Mouse (Mus musculus) neural tube, embryonic 14.5 days (tissue): ENCODE results near the gene Pwwp2b. TPM values are rescaled to one million over a fixed set of nuclear protein-coding genes. Genes with fewer than 3 reads are reported as not detected.

ENCODE experiments used
- ATAC-seq: fragments of 200-750 bp; cut with Nextera tagmentation; 2 replicates; pipeline ENCODE4 v1.8.0; 2017; ENCODE audit warnings: low read depth, mild to moderate bottlenecking, moderate TSS enrichment, moderate library complexity
- H3K27ac ChIP-seq: fragments of 300-500 bp; sonication (generic); 2 replicates; pipeline ENCODE4 v1.5.1; 2014; ENCODE audit warnings: low read depth, mild to moderate bottlenecking, control low read depth, low read length, moderate library complexity, mixed read lengths
- H3K27me3 ChIP-seq: fragments of 300-500 bp; sonication (generic); 2 replicates; pipeline ENCODE4 v1.6.1; 2014; ENCODE audit warnings: low read length; ENCODE audit not compliant: control insufficient read depth, insufficient read depth
- H3K36me3 ChIP-seq: fragments of 300-500 bp; sonication (generic); 2 replicates; pipeline ENCODE4 v1.6.1; 2014; ENCODE audit warnings: low read length, mixed read lengths; ENCODE audit not compliant: control insufficient read depth, insufficient read depth
- H3K4me1 ChIP-seq: fragments of 300-500 bp; sonication (generic); 2 replicates; pipeline ENCODE4 v1.6.1; 2014; ENCODE audit warnings: low read length; ENCODE audit not compliant: control insufficient read depth, insufficient read depth
- H3K4me2 ChIP-seq: fragments of 300-500 bp; sonication (generic); 2 replicates; pipeline ENCODE4 v1.6.1; 2014; ENCODE audit warnings: mild to moderate bottlenecking, low read depth, low read length, control low read depth
- H3K4me3 ChIP-seq: fragments of 300-500 bp; sonication (generic); 2 replicates; pipeline ENCODE4 v1.5.1; 2014; ENCODE audit warnings: low read depth, low read length, control low read depth, mixed read lengths
- H3K9ac ChIP-seq: fragments of 300-500 bp; sonication (generic); replicated peaks from 2 replicates; pipeline ENCODE4 v1.6.1; 2014; ENCODE audit warnings: low read depth, mild to moderate bottlenecking, control low read depth, low read length, mixed read lengths
- H3K9me3 ChIP-seq: fragments of 300-500 bp; sonication (generic); 2 replicates; pipeline ENCODE4 v1.6.1; 2016; ENCODE audit warnings: low read length; ENCODE audit not compliant: control insufficient read depth
- WGBS: fragments of 180-500 bp; shearing (Covaris S2); extraction: QIAGEN DNeasy Blood & Tissue Kit; methylation state at CpG from one replicate; pipeline ENCODE4 v1.1.7; 2014; 5-methylcytosine and 5-hydroxymethylcytosine counted together
- polyA plus RNA-seq: library from polyadenylated mRNA; unstranded; fragments of >200 nt; fragmentation: Nextera tagmentation; extraction: Ambion mirVana; gene quantifications from 2 replicates; pipeline ENCODE4 v1.2.1, GENCODE M21; 2014

The Pwwp2b gene
- polyA plus RNA-seq, 1 experiment from 2014 or later: 6.4 TPM

GRCm38 (mm10) chr7:139214160-139214559 lies 34.1 kb upstream of the Pwwp2b start:
- Histone ChIP-seq H3K27me3 (no peaks in the 10 kb centered on the region), H3K9ac (no peak overlapping the region), H3K4me3 (no peak overlapping the region), H3K4me1 (peaks cover 4% of the 10 kb centered on the region; the same call in 1 of the 2 replicates), H3K27ac (no peak overlapping the region), H3K9me3 (no peaks in the 10 kb centered on the region), H3K36me3 (no peaks in the 10 kb centered on the region), H3K4me2 (no peak overlapping the region)
- no peak for ATAC-seq
- WGBS: 86% methylated on average over 3 of the region's 3 CpGs

GRCm38 (mm10) chr7:139214596-139215340 lies 33.5 kb upstream of the Pwwp2b start:
- no peak for ATAC-seq
- H3K36me3 ChIP-seq: no peaks in the 10 kb centered on the region
- no peak overlapping the region for H3K27ac ChIP-seq
- 79% methylated on average over 14 of the region's 14 CpGs for WGBS
- no peak overlapping the region for H3K4me2 ChIP-seq
- H3K9me3 ChIP-seq: no peaks in the 10 kb centered on the region
- H3K9ac ChIP-seq: no peak overlapping the region
- H3K27me3 ChIP-seq: no peaks in the 10 kb centered on the region
- peaks cover 4% of the 10 kb centered on the region; the same call in 1 of the 2 replicates for H3K4me1 ChIP-seq
- no peak overlapping the region for H3K4me3 ChIP-seq

GRCm38 (mm10) chr7:139215516-139215915 lies 32.8 kb upstream of the Pwwp2b start:
- 78% methylated on average over 1 of the region's 1 CpGs for WGBS
- Histone ChIP-seq H3K9me3 (no peaks in the 10 kb centered on the region), H3K4me3 (no peak overlapping the region), H3K4me1 (peaks cover 4% of the 10 kb centered on the region; the same call in 1 of the 2 replicates), H3K27me3 (no peaks in the 10 kb centered on the region), H3K4me2 (no peak overlapping the region), H3K36me3 (no peaks in the 10 kb centered on the region), H3K27ac (no peak overlapping the region), H3K9ac (no peak overlapping the region)
- no peak for ATAC-seq

GRCm38 (mm10) chr7:139215946-139216345 lies 32.3 kb upstream of the Pwwp2b start:
- Histone ChIP-seq H3K9ac (no peak overlapping the region), H3K27ac (no peak overlapping the region), H3K4me2 (no peak overlapping the region), H3K36me3 (no peaks in the 10 kb centered on the region), H3K4me3 (no peak overlapping the region), H3K4me1 (peaks cover 4% of the 10 kb centered on the region; the same call in 1 of the 2 replicates), H3K27me3 (no peaks in the 10 kb centered on the region), H3K9me3 (no peaks in the 10 kb centered on the region)
- no peak for ATAC-seq
- WGBS: 93% methylated on average over 7 of the region's 7 CpGs

- H3K27me3 ChIP-seq: no peaks in the 10 kb centered on the region
- H3K4me3 ChIP-seq: no peak overlapping the region
- H3K36me3 ChIP-seq: no peaks in the 10 kb centered on the region
- 90% methylated on average over 9 of the region's 9 CpGs for WGBS
- peaks cover 4% of the 10 kb centered on the region; the same call in 1 of the 2 replicates for H3K4me1 ChIP-seq
- no peak overlapping the region for H3K9ac ChIP-seq
- no peaks in the 10 kb centered on the region for H3K9me3 ChIP-seq
- no peak overlapping the region for H3K27ac ChIP-seq
- ATAC-seq: no peak
- no peak overlapping the region for H3K4me2 ChIP-seq
These were observed 31.8 kb upstream of the Pwwp2b start for GRCm38 (mm10) chr7:139216464-139216863.

GRCm38 (mm10) chr7:139217046-139217445 lies 31.2 kb upstream of the Pwwp2b start:
- no peak overlapping the region for H3K4me2 ChIP-seq
- no peaks in the 10 kb centered on the region for H3K27me3 ChIP-seq
- no peak overlapping the region for H3K9ac ChIP-seq
- WGBS: 81% methylated on average over 7 of the region's 7 CpGs
- ATAC-seq: no peak
- H3K36me3 ChIP-seq: no peaks in the 10 kb centered on the region
- H3K9me3 ChIP-seq: no peaks in the 10 kb centered on the region
- H3K4me1 ChIP-seq: peaks cover 4% of the 10 kb centered on the region; the same call in 1 of the 2 replicates
- no peak overlapping the region for H3K4me3 ChIP-seq
- no peak overlapping the region for H3K27ac ChIP-seq

- no peaks in the 10 kb centered on the region for H3K27me3 ChIP-seq
- no peak overlapping the region for H3K4me2 ChIP-seq
- H3K36me3 ChIP-seq: no peaks in the 10 kb centered on the region
- WGBS: 70% methylated on average over 6 of the region's 6 CpGs
- no peak for ATAC-seq
- no peak overlapping the region for H3K9ac ChIP-seq
- no peak overlapping the region for H3K27ac ChIP-seq
- H3K9me3 ChIP-seq: no peaks in the 10 kb centered on the region
- H3K4me1 ChIP-seq: no peaks in the 10 kb centered on the region; the same call in 1 of the 2 replicates
- H3K4me3 ChIP-seq: no peak overlapping the region
These were observed 29.5 kb upstream of the Pwwp2b start for GRCm38 (mm10) chr7:139218641-139219415.

- Histone ChIP-seq H3K4me2 (no peak overlapping the region), H3K27ac (no peak overlapping the region), H3K9me3 (no peaks in the 10 kb centered on the region), H3K27me3 (no peaks in the 10 kb centered on the region), H3K36me3 (no peaks in the 10 kb centered on the region), H3K4me3 (no peak overlapping the region), H3K4me1 (no peaks in the 10 kb centered on the region), H3K9ac (no peak overlapping the region)
- ATAC-seq: no peak
- WGBS: 85% methylated on average over 5 of the region's 5 CpGs
These were observed 28.8 kb upstream of the Pwwp2b start for GRCm38 (mm10) chr7:139219486-139219885.

- 47% methylated on average over 2 of the region's 2 CpGs for WGBS
- ATAC-seq: no peak
- H3K9me3 ChIP-seq: no peaks in the 10 kb centered on the region
These were observed 28.0 kb upstream of the Pwwp2b start for GRCm38 (mm10) chr7:139220303-139220702.

More at GRCm38 (mm10) chr7:139220303-139220702, 28.0 kb upstream of the Pwwp2b start:
- Histone ChIP-seq H3K9ac (no peak overlapping the region), H3K27me3 (no peaks in the 10 kb centered on the region), H3K36me3 (no peaks in the 10 kb centered on the region), H3K27ac (no peak overlapping the region), H3K4me1 (no peaks in the 10 kb centered on the region), H3K4me3 (no peak overlapping the region), H3K4me2 (no peak overlapping the region)
